Mouse (Mus musculus): ENCODE data around the gene Scamp2. TPM values are rescaled to one million over a fixed set of nuclear protein-coding genes. Genes with fewer than 3 reads are reported as not detected.

Scamp2 gene
- 83.9 and 84.5 TPM in 2 replicates for polyA plus RNA-seq (2015; fragmentation: Nextera tagmentation; extraction: Ambion mirVana)

- H3K4me1 ChIP-seq (replicated peaks): peaks cover 23% of the 10 kb centered on the region
- H3K9ac ChIP-seq: peak within 1 kb of the TSS; percentile 75
- ATAC-seq: peak; percentile 99
- no peaks in the 10 kb centered on the region for H3K9me3 ChIP-seq
- no peaks in the 10 kb centered on the region for H3K36me3 ChIP-seq
- H3K4me3 ChIP-seq (replicated peaks): peak within 1 kb of the TSS; percentile 67
- no peaks in the 10 kb centered on the region for H3K27me3 ChIP-seq (replicated peaks)
- peak within 1 kb of the TSS; percentile 77 for H3K27ac ChIP-seq
- WGBS: under 1% methylated on average over 37 of the region's 37 CpGs
- H3K4me2 ChIP-seq (replicated peaks): peak within 1 kb of the TSS; percentile 61
Observed at GRCm38 (mm10) chr9:57560861-57561710, at the start of gene Scamp2. Gene Scamp2, plus strand, starts transcription at chr9:57560943.

DNA sequence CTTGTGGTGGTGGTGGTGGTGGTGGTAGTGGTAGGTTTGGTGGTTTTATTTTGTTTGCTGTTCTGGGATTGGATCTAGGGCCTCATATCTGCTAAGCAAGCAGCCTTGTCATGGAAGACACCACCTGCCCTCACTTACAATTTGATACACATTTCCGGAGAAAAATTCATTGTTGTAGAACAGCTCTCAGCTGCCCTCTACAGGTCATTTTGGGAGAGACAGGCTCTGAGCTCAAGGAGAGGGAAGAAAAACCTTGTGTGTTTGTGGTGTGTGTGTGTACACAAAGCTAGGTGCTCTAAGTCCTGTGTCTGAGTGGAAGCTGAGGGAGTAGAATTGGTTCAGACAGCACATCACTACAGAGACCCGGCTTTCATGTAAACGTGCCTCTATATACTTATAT, 43.6 kb upstream of the Scamp2 start:
- ATAC-seq: no peak
- 4% methylated on average over 3 of the region's 3 CpGs for WGBS
- no peaks in the 10 kb centered on the region; the same call in 1 of the 2 replicates for H3K4me1 ChIP-seq (replicated peaks)

DNA sequence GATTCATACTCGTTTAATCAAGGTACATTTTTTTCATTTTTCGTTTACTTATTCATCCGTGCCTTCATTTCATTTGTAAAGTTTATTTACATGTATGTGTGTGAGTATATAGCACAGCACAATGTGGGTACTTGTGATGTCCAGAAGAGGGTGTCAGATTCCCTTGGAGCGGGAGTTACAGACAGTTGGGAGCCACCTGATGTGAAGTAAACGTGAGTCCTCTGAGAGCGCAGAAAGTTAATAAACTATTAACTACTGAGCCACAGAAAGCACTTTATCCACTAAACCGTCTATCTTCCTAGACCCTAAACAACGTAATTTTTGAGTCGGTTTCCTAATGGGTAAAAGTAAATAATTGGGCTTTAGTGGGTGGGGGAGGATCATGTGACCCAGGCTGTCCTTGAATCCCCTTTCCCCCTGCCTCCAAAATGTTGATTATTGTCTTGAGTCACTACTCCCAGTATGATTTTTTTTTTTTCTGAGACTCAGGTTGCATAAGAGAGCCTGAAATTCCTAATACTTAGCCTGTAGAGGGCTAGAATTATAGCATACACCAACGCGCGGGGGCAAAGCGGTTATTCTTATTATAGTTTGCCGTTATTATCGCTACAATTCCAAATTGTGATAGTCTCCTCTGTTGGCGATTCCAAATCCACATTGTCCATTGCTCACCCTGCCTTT, 40.2 kb upstream of the Scamp2 start:
- peak; percentile 60 for ATAC-seq
- Histone ChIP-seq H3K4me3 (replicated peaks) (peak overlapping the region; percentile 89), H3K36me3 (no peaks in the 10 kb centered on the region), H3K4me2 (replicated peaks) (peak overlapping the region; percentile 70), H3K9ac (peak overlapping the region; percentile 44), H3K9me3 (no peaks in the 10 kb centered on the region), H3K27ac (peak overlapping the region; percentile 72), H3K27me3 (replicated peaks) (no peaks in the 10 kb centered on the region), H3K4me1 (replicated peaks) (peaks cover 3% of the 10 kb centered on the region; the same call in 1 of the 2 replicates)
- WGBS: 22% methylated on average over 16 of the region's 16 CpGs

More for the DNA sequence above, 43.6 kb upstream of the Scamp2 start:
- Histone ChIP-seq H3K9me3 (no peaks in the 10 kb centered on the region), H3K27ac (no peak overlapping the region), H3K36me3 (no peaks in the 10 kb centered on the region), H3K27me3 (replicated peaks) (no peaks in the 10 kb centered on the region), H3K4me3 (replicated peaks) (no peak overlapping the region), H3K9ac (no peak overlapping the region), H3K4me2 (replicated peaks) (no peak overlapping the region)

- no peaks in the 10 kb centered on the region for H3K36me3 ChIP-seq
- peak within 1 kb of the TSS; percentile 70 for H3K4me2 ChIP-seq (replicated peaks)
- H3K27me3 ChIP-seq (replicated peaks): no peaks in the 10 kb centered on the region
- ATAC-seq: peak; percentile 99
- H3K4me1 ChIP-seq (replicated peaks): peaks cover 8% of the 10 kb centered on the region; the same call in 1 of the 2 replicates
- no peaks in the 10 kb centered on the region for H3K9me3 ChIP-seq
- under 1% methylated on average over 95 of the region's 95 CpGs for WGBS
- H3K9ac ChIP-seq: peak within 1 kb of the TSS; percentile 94
- H3K4me3 ChIP-seq (replicated peaks): peak within 1 kb of the TSS; percentile 89
- peak within 1 kb of the TSS; percentile 96 for H3K27ac ChIP-seq
Observed at GRCm38 (mm10) chr9:57521056-57521911, 39.5 kb upstream of the Scamp2 start, which contains the start of gene Cox5a. Gene Cox5a, plus strand, starts transcription at chr9:57521274.

DNA sequence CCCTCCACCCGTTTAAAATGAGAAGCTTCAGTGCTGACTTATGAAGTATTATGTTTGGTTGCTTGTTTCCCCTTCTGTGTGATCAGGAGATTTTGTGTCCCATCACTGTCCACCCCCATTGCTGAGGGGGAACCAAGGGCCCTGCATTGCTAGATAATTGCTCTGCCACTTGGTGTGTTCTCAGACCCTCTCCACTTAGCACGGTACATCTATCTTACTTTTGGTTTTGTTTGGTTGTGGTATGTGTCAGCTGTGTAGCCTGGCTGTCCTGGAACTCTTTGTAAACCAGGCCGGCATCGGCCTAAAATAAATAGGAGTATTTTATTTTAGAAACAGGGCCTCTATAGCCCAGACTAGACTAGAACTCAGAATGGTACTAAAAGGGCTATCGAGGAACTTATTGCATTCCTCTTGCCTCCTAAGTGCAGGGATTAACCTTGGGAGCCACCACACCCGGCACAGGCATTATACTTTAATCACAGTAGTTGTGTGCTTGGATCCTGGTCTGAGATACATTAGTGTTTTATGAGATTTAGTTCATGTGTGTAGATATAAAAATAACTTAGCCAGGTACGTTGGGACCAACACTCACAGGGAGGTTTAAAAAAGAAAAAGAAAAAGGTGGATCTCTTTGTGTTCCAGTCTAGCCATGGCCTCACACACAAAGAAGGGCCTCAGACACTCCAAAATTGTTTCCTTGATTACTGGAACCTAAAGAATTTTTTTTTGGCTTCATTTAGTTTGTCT, 38.5 kb upstream of the Scamp2 start:
- Histone ChIP-seq H3K9ac (peak overlapping the region; percentile 94), H3K9me3 (no peaks in the 10 kb centered on the region), H3K4me1 (replicated peaks) (peaks cover 8% of the 10 kb centered on the region; the same call in 1 of the 2 replicates), H3K4me2 (replicated peaks) (peak overlapping the region; percentile 70), H3K4me3 (replicated peaks) (peak overlapping the region; percentile 89), H3K27me3 (replicated peaks) (no peaks in the 10 kb centered on the region), H3K27ac (peak overlapping the region; percentile 37; the same call in 1 of the 2 replicates), H3K36me3 (no peaks in the 10 kb centered on the region)
- 23% methylated on average over 7 of the region's 7 CpGs for WGBS
- ATAC-seq: no peak

DNA sequence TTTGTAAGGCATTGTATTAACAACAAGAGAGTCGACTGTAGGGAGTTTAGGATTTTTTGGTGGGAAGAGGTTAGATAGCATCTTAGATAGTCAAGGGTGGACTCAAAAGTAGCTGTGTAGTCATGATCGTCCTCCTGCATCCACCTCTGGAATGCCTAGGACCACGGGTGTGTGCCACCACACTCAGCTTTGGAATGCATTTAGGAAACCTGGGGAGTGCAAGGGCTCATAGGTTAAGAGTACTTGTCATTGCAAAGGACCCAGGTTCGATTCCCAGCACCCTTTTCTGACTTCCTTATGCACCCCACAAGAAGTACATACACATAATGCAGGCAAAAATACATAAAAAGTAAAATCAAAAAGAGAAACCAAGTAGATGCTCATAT, 37.9 kb upstream of the Scamp2 start:
- H3K36me3 ChIP-seq: no peaks in the 10 kb centered on the region
- no peaks in the 10 kb centered on the region for H3K9me3 ChIP-seq
- H3K4me1 ChIP-seq (replicated peaks): peaks cover 8% of the 10 kb centered on the region; the same call in 1 of the 2 replicates
- H3K4me3 ChIP-seq (replicated peaks): no peak overlapping the region
- H3K9ac ChIP-seq: no peak overlapping the region
- H3K27ac ChIP-seq: no peak overlapping the region
- H3K4me2 ChIP-seq (replicated peaks): peak overlapping the region; percentile 70
- no peak for ATAC-seq
- WGBS: 75% methylated on average over 4 of the region's 4 CpGs
- H3K27me3 ChIP-seq (replicated peaks): no peaks in the 10 kb centered on the region

DNA sequence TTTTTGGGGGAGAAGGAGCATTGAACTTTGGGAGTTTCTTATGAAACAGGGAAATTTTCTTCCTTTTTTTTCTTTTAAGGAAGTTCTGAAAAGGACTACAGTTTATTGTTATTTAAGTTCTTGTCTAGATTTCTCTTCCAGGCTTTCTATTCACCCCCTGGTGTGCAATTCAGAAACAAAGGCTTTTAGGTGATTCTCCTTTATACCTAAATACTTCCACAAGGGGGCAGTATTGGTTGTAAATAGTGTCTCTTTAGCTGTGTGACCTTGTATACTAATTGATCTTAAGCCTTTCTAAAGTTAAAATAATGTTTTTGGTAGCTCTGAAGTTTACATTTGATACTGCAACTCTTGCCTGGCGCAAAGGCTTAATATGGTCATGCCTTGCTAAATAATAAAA, 37.0 kb upstream of the Scamp2 start:
- H3K4me1 ChIP-seq (replicated peaks): peaks cover 8% of the 10 kb centered on the region; the same call in 1 of the 2 replicates
- no peaks in the 10 kb centered on the region for H3K36me3 ChIP-seq
- no peak overlapping the region for H3K27ac ChIP-seq
- H3K27me3 ChIP-seq (replicated peaks): no peaks in the 10 kb centered on the region
- 82% methylated on average over 1 of the region's 1 CpGs for WGBS
- H3K9me3 ChIP-seq: no peaks in the 10 kb centered on the region
- ATAC-seq: no peak
- no peak overlapping the region for H3K4me2 ChIP-seq (replicated peaks)
- no peak overlapping the region for H3K4me3 ChIP-seq (replicated peaks)
- no peak overlapping the region for H3K9ac ChIP-seq

- no peaks in the 10 kb centered on the region for H3K9me3 ChIP-seq
- no peak overlapping the region for H3K27ac ChIP-seq
- H3K4me3 ChIP-seq (replicated peaks): no peak overlapping the region
- H3K36me3 ChIP-seq: no peaks in the 10 kb centered on the region
- H3K27me3 ChIP-seq (replicated peaks): no peaks in the 10 kb centered on the region
- no peak overlapping the region for H3K9ac ChIP-seq
- H3K4me1 ChIP-seq (replicated peaks): peaks cover 8% of the 10 kb centered on the region; the same call in 1 of the 2 replicates
- no peak for ATAC-seq
- no peak overlapping the region for H3K4me2 ChIP-seq (replicated peaks)
Observed at GRCm38 (mm10) chr9:57524439-57524838, 36.3 kb upstream of the Scamp2 start.

DNA sequence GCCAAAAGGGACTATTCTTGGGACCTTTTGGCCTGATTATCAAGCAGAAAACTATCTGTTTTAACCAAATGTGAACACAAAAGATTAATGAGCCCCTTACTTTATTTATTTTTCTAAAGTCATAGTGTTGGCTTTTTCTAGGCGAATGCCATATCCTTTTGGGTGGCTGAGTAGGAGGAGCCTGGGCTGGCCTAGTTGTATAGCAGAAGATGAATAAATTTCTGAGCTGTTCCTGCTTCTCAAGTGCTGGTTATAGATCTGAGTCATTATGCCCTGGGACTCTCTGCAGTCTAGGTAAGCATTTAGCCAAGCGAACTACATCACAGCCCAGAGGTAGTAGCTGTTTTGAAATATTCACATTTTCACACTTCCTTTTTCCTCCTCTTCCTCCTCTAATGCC, 35.2 kb upstream of the Scamp2 start:
- Histone ChIP-seq H3K4me1 (replicated peaks) (peaks cover 8% of the 10 kb centered on the region; the same call in 1 of the 2 replicates), H3K4me2 (replicated peaks) (no peak overlapping the region), H3K27me3 (replicated peaks) (no peaks in the 10 kb centered on the region), H3K9me3 (no peaks in the 10 kb centered on the region), H3K27ac (no peak overlapping the region), H3K9ac (no peak overlapping the region), H3K36me3 (0 out of 2 replicates have a peak, but pooled peaks cover 3% of the 10 kb centered on the region), H3K4me3 (replicated peaks) (no peak overlapping the region)
- no peak for ATAC-seq
- WGBS: 71% methylated on average over 2 of the region's 2 CpGs

GRCm38 (mm10) chr9:57526435-57526834, 34.3 kb upstream of the Scamp2 start:
- H3K9me3 ChIP-seq: no peaks in the 10 kb centered on the region
- H3K4me3 ChIP-seq (replicated peaks): no peak overlapping the region
- H3K9ac ChIP-seq: no peak overlapping the region
- H3K36me3 ChIP-seq: 0 out of 2 replicates have a peak, but pooled peaks cover 3% of the 10 kb centered on the region
- no peak overlapping the region for H3K4me2 ChIP-seq (replicated peaks)
- peaks cover 8% of the 10 kb centered on the region; the same call in 1 of the 2 replicates for H3K4me1 ChIP-seq (replicated peaks)
- no peaks in the 10 kb centered on the region for H3K27me3 ChIP-seq (replicated peaks)
- H3K27ac ChIP-seq: no peak overlapping the region
- no peak for ATAC-seq

DNA sequence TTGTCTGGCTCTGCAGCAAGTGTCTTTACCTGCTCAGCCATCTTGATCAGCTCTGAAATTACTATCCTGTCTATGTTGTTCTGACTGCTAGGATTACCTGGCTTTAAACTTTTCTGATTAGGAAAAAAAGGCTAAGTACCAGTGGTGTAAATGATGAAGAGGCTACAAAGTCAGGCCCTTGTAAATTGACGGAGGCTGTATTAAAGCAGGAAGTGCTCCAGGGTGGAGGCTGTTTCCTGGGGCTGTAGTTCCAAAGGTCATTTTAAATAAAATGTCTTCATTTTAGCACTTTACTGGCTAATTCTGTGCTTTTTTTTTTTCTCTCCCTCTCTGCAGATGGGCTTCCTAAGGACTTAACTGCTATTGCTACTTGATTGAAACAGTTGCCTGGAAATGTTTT, 28.8 kb upstream of the Scamp2 start:
- 61% methylated on average over 1 of the region's 1 CpGs for WGBS
- Histone ChIP-seq H3K4me2 (replicated peaks) (no peak overlapping the region), H3K4me1 (replicated peaks) (peaks cover 6% of the 10 kb centered on the region; the same call in 1 of the 2 replicates), H3K27ac (no peak overlapping the region; the same call in 1 of the 2 replicates), H3K9me3 (no peaks in the 10 kb centered on the region), H3K9ac (no peak overlapping the region), H3K36me3 (peaks cover 10% of the 10 kb centered on the region; the same call in 1 of the 2 replicates), H3K4me3 (replicated peaks) (no peak overlapping the region), H3K27me3 (replicated peaks) (no peaks in the 10 kb centered on the region)
- peak; percentile 26; the same call in 1 of the 2 replicates for ATAC-seq

Measured in intestine, embryonic 15.5 days (tissue).